Mouse (Mus musculus) lung, adult 2 months (tissue): Measurements from ENCODE around the gene Pgghg.

ENCODE experiments used
- CTCF ChIP-seq: fragments of 200-500 bp; IDR thresholded peaks from 2 replicates; pipeline ENCODE4 v1.5.1; 2011; ENCODE audit warnings: mild to moderate bottlenecking, low read length, control low read depth; ENCODE audit not compliant: insufficient read depth
- POLR2A ChIP-seq: fragments of 200-500 bp; IDR thresholded peaks from 2 replicates; pipeline ENCODE4 v1.6.1; 2011; ENCODE audit warnings: low read depth, mild to moderate bottlenecking, control low read depth, low read length, borderline replicate concordance; ENCODE audit errors: extremely low read depth

- TF ChIP-seq CTCF (no peak), POLR2A (no peak)
Observed at GRCm38 (mm10) chr7:140922398-140923069, 18.7 kb upstream of the Pgghg start.
